Mouse (Mus musculus): ENCODE measurements at regions not wholly inside any gene's neighbourhood (a gene's known extent, or its start where the extent isn't known, plus 50 kb on each side); places are given as distances from the start of the nearest gene placed in this dataset.

GRCm38 (mm10) chr9:14133372-14133771, 141.5 kb upstream of the Sesn3 start:
- TF ChIP-seq CTCF (IDR thresholded peaks at IDR 0.05; ENCODE audit: control insufficient read depth, insufficient read depth, insufficient read length) = no peak
- TF ChIP-seq USF1 (IDR thresholded peaks at IDR 0.05; ENCODE audit: low read depth) = no peak
- TF ChIP-seq MYOG (IDR thresholded peaks at IDR 0.05; ENCODE audit: control insufficient read depth, extremely low read depth, insufficient read length) = no peak
- TF ChIP-seq CEBPB (IDR thresholded peaks at IDR 0.05; ENCODE audit: low read depth) = no peak

All from C2C12 (cell line).